Mouse (Mus musculus) lung, postnatal 0 days (tissue): ENCODE measurements around the gene Gabrb1. TPM values are rescaled to one million over a fixed set of nuclear protein-coding genes. Genes with fewer than 3 reads are reported as not detected.

Source experiments
- ATAC-seq: fragments of 200-750 bp; cut with Nextera tagmentation; 2 replicates; pipeline ENCODE4 v1.8.0; 2017; ENCODE audit warnings: moderate library complexity
- DNase-seq: peaks from one replicate; pipeline ENCODE4 v3.0.0-alpha.2; 2016; ENCODE audit warnings: low spot score
- H3K27ac ChIP-seq: fragments of 300-500 bp; sonication (generic); 2 replicates; pipeline ENCODE4 v1.5.1; 2014; ENCODE audit warnings: antibody characterized with exemption, mild to moderate bottlenecking, low read length, mixed read lengths
- H3K27me3 ChIP-seq: fragments of 300-500 bp; sonication (generic); replicated peaks from 2 replicates; pipeline ENCODE4 v1.6.1; 2014; ENCODE audit warnings: low read length, mixed read lengths; ENCODE audit not compliant: insufficient read depth
- H3K36me3 ChIP-seq: fragments of 300-500 bp; sonication (generic); 2 replicates; pipeline ENCODE4 v1.6.1; 2014; ENCODE audit warnings: low read length, mixed read lengths; ENCODE audit not compliant: insufficient read depth
- H3K4me1 ChIP-seq: fragments of 300-500 bp; sonication (generic); 2 replicates; pipeline ENCODE4 v1.6.1; 2014; ENCODE audit warnings: antibody characterized with exemption, low read depth, low read length, mixed read lengths; ENCODE audit not compliant: insufficient read depth
- H3K4me2 ChIP-seq: fragments of 300-500 bp; sonication (generic); replicated peaks from 2 replicates; pipeline ENCODE4 v1.6.1; 2014; ENCODE audit warnings: low read depth, mild to moderate bottlenecking, low read length, moderate library complexity, mixed read lengths
- H3K4me3 ChIP-seq: fragments of 300-500 bp; sonication (generic); 2 replicates; pipeline ENCODE4 v1.5.1; 2014; ENCODE audit warnings: low read depth, low read length
- H3K9ac ChIP-seq: fragments of 300-500 bp; sonication (generic); replicated peaks from 2 replicates; pipeline ENCODE4 v1.6.1; 2014; ENCODE audit warnings: low read depth, mild to moderate bottlenecking
- H3K9me3 ChIP-seq: fragments of 300-500 bp; sonication (generic); 2 replicates; pipeline ENCODE4 v1.6.1; 2016; ENCODE audit warnings: low read length, mixed read lengths
- CTCF ChIP-seq: IDR thresholded peaks from 2 replicates; pipeline ENCODE4 v1.5.1; 2016; ENCODE audit warnings: antibody characterized with exemption, mild to moderate bottlenecking
- EP300 ChIP-seq: IDR thresholded peaks from 2 replicates; pipeline ENCODE4 v1.6.1; 2016; ENCODE audit warnings: antibody characterized with exemption, mild to moderate bottlenecking, control low read depth
- WGBS: fragments of 180-500 bp; shearing (Covaris S2); extraction: QIAGEN DNeasy Blood & Tissue Kit; methylation state at CpG from one replicate; pipeline ENCODE4 v1.1.7; 2014; 5-methylcytosine and 5-hydroxymethylcytosine counted together
- polyA plus RNA-seq: library from polyadenylated mRNA; unstranded; fragments of >200 nt; fragmentation: Nextera tagmentation; extraction: Ambion mirVana; gene quantifications from 2 replicates; pipeline ENCODE4 v1.2.1, GENCODE M21; 2015

Gabrb1 gene
- polyA plus RNA-seq, 1 experiment from 2014 or later: 1.2 TPM

DNA sequence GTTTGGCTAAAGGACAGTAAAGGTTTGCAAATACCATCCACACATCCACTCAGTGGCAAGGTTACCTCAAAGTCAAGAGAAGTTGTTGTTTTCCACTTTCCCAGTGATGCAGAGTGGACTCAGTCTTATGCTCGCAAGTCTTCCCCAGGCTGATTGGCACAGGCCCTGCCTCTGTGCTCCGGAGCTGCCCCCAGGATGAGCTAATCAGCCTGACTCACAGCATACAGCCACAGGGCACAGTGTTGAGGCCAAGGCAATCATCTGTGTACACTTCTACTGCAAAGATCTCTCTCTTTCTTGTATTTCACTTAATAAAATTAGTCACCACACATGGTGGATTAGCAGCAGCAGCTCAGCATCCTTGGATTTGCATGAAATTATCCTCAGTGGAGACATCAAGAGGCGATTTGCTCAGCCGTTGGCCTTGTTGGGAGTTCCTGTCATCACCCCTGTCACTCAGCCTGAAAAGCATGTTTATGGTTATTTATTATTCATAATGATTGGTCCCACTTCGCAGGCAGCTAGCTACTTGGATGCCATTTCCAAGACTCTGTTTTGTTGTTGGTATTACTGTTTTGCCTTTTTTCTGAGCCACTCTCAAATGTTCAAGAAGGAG is 297.3 kb downstream of the Gabrb1 start:
- H3K4me3 ChIP-seq: no peak overlapping the region
- TF ChIP-seq CTCF (no peak), EP300 (no peak)
- WGBS: 61% methylated on average over 5 of the region's 5 CpGs
- no peak overlapping the region for H3K4me2 ChIP-seq
- no peaks in the 10 kb centered on the region for H3K9me3 ChIP-seq
- H3K36me3 ChIP-seq: no peaks in the 10 kb centered on the region
- no peak for DNase-seq
- no peaks in the 10 kb centered on the region for H3K27me3 ChIP-seq
- no peak for ATAC-seq
- H3K9ac ChIP-seq: no peak overlapping the region
- no peaks in the 10 kb centered on the region for H3K4me1 ChIP-seq
- no peak overlapping the region for H3K27ac ChIP-seq

DNA sequence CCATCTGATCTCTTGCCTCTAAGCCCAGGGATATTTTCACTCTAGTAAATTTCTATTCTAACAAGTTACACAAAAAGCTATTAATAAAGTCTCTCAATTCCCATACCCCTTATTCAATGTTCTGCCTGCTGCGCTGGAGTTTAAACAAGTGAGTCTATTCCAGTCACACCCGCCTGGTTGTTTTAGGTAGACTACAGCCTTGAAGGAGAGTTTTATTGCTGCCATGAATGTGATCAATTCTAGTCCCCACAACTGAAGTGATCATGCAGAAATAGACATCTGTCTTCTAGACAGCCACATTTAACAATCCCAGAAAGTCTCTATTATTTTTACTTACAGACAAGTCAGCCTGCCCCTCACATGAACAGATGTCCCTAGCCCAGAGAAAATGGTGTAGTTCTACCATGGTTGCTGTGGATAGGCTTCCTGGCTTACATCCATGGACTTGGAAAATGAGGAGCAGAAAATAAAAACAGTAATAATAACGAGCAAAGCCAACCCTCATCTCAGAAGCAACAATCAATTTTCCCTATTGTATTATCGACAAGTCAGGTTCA is 307.0 kb downstream of the Gabrb1 start:
- H3K27ac ChIP-seq: no peak overlapping the region
- no peak overlapping the region for H3K9ac ChIP-seq
- no peaks in the 10 kb centered on the region for H3K9me3 ChIP-seq
- no peak overlapping the region for H3K4me2 ChIP-seq
- no peaks in the 10 kb centered on the region for H3K4me1 ChIP-seq
- H3K27me3 ChIP-seq: no peaks in the 10 kb centered on the region
- ATAC-seq (no peak), DNase-seq (no peak)
- no peaks in the 10 kb centered on the region for H3K36me3 ChIP-seq
- whole genome bisulfite sequencing: 81% methylated on average over 4 of the region's 4 CpGs
- H3K4me3 ChIP-seq: no peak overlapping the region
- TF ChIP-seq CTCF (no peak), EP300 (no peak)

DNA sequence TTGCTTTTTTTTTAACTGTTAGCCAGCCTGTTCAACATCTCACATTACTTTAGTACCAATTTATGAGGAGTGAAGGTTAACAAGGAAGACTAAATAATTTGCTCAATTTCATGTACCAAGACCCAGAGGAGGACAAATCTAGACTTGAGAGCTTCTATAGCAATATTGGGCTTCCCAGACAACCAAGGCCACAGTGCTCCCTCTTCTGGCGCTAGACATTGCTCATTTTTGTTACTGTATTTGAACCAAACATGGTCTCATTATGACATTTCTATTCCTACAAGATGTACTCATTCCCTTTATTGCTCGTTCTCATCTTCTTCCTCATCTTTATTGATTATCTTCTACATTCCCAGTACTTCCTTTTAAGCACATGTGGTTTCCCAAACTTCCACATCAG is 307.6 kb downstream of the Gabrb1 start:
- Histone ChIP-seq H3K4me1 (no peaks in the 10 kb centered on the region), H3K9ac (no peak overlapping the region), H3K27me3 (no peaks in the 10 kb centered on the region), H3K9me3 (no peaks in the 10 kb centered on the region), H3K4me3 (no peak overlapping the region), H3K27ac (no peak overlapping the region), H3K36me3 (no peaks in the 10 kb centered on the region), H3K4me2 (no peak overlapping the region)
- DNase-seq (no peak), ATAC-seq (no peak)
- 59% methylated on average over 2 of the region's 2 CpGs for WGBS
- TF ChIP-seq EP300: no peak
- no peak for TF ChIP-seq CTCF

DNA sequence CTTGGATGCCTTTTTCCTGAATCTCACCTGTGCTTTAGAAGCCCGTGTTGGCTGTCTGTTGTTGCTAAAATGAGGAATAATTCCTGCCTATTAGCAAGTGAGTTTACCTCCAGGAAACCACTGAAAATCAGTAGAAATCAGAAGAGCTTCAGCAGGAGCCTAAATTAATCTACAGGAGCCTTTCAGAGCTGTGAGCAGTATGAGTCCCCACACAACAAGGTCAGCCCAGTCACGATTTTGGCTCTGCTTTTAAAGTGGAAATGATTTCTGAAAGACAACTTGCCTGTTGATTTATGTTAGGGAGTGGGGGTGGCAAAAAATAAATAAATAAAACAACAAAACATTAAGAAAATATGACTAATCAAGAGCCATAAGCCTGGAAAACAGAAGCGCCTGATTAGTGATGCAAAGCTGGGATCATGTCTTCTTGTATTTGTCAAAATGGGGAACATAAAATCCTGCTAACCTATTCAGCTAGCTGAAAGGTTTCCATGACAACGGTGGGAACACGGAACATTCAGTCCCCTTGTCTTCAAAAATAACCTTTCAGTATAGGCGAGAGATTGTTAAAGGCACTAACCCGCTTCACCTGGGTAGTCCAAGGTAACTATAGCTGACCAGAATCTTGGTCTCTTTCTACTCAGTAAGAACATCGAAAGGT is 312.4 kb downstream of the Gabrb1 start:
- TF ChIP-seq EP300 (no peak), CTCF (no peak)
- WGBS: 76% methylated on average over 8 of the region's 8 CpGs
- H3K36me3 ChIP-seq: no peaks in the 10 kb centered on the region
- no peaks in the 10 kb centered on the region for H3K9me3 ChIP-seq
- no peaks in the 10 kb centered on the region for H3K4me1 ChIP-seq
- H3K9ac ChIP-seq: no peak overlapping the region
- H3K4me3 ChIP-seq: no peak overlapping the region
- H3K4me2 ChIP-seq: no peak overlapping the region
- no peak for ATAC-seq
- no peak for DNase-seq
- H3K27ac ChIP-seq: no peak overlapping the region
- H3K27me3 ChIP-seq: no peaks in the 10 kb centered on the region

DNA sequence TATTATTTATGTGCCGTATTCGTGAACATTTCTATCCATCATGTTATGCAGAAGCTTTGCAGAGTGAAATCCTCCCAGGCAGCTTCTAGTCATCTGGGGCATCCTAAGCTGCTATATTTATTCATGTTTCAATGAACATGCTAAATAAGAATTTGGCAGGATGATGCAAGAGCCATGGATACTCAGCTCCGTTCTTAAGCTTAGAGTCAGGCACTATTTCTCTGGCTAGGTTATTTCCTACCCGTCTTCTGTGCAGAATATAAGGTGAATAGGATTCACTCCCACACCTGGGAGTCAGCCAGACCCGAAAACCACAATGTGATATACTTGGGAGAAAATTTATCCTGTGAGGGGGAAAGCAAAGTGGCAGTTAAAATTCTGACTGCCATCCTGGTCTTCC is 314.9 kb downstream of the Gabrb1 start:
- DNase-seq: no peak
- H3K4me3 ChIP-seq: no peak overlapping the region

DNA sequence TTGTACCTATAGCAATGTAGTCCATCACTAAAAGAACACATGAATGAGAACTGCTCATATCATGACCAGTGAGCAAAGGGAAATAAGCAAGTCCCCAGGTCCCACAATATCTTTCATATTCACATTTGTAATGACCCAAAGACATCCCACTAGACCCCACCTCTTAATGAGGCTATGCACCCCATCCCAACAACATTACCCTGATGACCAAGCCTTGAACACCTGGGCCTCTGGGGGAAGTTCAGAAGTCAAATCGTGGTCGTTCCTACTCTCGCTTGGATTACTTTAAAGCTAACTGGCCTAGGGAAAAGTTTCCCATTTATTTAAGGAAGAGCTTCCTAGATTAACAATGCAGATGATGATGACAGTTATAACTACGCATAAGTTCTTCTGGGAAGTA is 318.2 kb downstream of the Gabrb1 start:
- TF ChIP-seq CTCF (no peak), EP300 (no peak)
- Histone ChIP-seq H3K27me3 (no peaks in the 10 kb centered on the region), H3K27ac (no peak overlapping the region), H3K9ac (no peak overlapping the region), H3K36me3 (no peaks in the 10 kb centered on the region), H3K4me1 (no peaks in the 10 kb centered on the region), H3K4me2 (no peak overlapping the region), H3K4me3 (no peak overlapping the region), H3K9me3 (no peaks in the 10 kb centered on the region)
- no peak for ATAC-seq
- 84% methylated on average over 4 of the region's 4 CpGs for WGBS
- no peak for DNase-seq

More for the DNA sequence above, 314.9 kb downstream of the Gabrb1 start:
- 62% methylated on average over 5 of the region's 5 CpGs for WGBS
- no peaks in the 10 kb centered on the region for H3K4me1 ChIP-seq
- ATAC-seq: no peak
- H3K4me2 ChIP-seq: no peak overlapping the region
- TF ChIP-seq EP300 (no peak), CTCF (no peak)
- H3K36me3 ChIP-seq: no peaks in the 10 kb centered on the region
- H3K27me3 ChIP-seq: no peaks in the 10 kb centered on the region
- H3K9me3 ChIP-seq: no peaks in the 10 kb centered on the region
- H3K27ac ChIP-seq: no peak overlapping the region
- H3K9ac ChIP-seq: no peak overlapping the region
